Mouse (Mus musculus): ENCODE measurements around the gene Ppp6r3. TPM values are rescaled to one million over a fixed set of nuclear protein-coding genes. Genes with fewer than 3 reads are reported as not detected.

Ppp6r3 gene
- polyA plus RNA-seq, 1 experiment from 2014 or later = 75.5 TPM

DNA sequence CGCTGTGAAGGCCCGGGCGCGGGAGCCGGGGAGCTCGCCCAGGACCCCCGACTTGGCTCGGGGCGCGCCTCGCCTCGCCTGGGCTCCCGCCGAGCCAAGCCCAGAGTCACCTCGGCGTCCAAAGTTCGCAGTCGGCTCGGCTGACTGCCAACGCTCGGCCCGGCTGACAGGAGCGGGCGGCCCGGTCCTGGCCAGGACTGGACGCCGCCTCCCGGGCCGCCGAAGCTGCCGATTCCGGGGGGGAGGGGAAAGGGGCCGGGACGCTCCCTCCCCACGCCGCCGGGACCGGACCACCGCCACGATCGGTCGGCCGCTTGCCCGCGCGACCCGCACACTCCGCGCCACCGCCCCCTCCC, 295 bp downstream of the Ppp6r3 start:
- under 1% methylated on average over 50 of the region's 50 CpGs for WGBS
- H3K9ac ChIP-seq (replicated peaks) = peak overlapping the region; percentile 93
- 0 out of 2 replicates have a peak, but pooled peaks have one; percentile 28 for ATAC-seq (ENCODE audit: insufficient number of reproducible peaks, insufficient read depth, low FRiP score, low TSS enrichment, low read depth)

GRCm38 (mm10) chr19:3574593-3575094, 905 bp downstream of the Ppp6r3 start:
- Histone ChIP-seq H3K4me1 (replicated peaks) (peaks cover 22% of the 10 kb centered on the region), H3K4me3 (replicated peaks) (peak overlapping the region; percentile 96), H3K27me3 (no peaks in the 10 kb centered on the region), H3K9me3 (no peaks in the 10 kb centered on the region), H3K4me2 (peak overlapping the region; percentile 88), H3K27ac (peak overlapping the region; percentile 97), H3K9ac (replicated peaks) (peak overlapping the region; percentile 93), H3K36me3 (no peaks in the 10 kb centered on the region)
- ATAC-seq (ENCODE audit: insufficient number of reproducible peaks, insufficient read depth, low FRiP score, low TSS enrichment, low read depth) = no peak
- WGBS = 2% methylated on average over 9 of the region's 9 CpGs

More for the DNA sequence above, 295 bp downstream of the Ppp6r3 start:
- no peaks in the 10 kb centered on the region for H3K9me3 ChIP-seq
- peaks cover 22% of the 10 kb centered on the region for H3K4me1 ChIP-seq (replicated peaks)
- H3K36me3 ChIP-seq = no peaks in the 10 kb centered on the region
- peak overlapping the region; percentile 96 for H3K4me3 ChIP-seq (replicated peaks)
- peak overlapping the region; percentile 88 for H3K4me2 ChIP-seq
- no peaks in the 10 kb centered on the region for H3K27me3 ChIP-seq
- peak overlapping the region; percentile 97 for H3K27ac ChIP-seq

- WGBS = 89% methylated on average over 3 of the region's 3 CpGs
- Histone ChIP-seq H3K9me3 (peaks cover 10% of the 10 kb centered on the region), H3K27ac (no peak overlapping the region), H3K4me3 (replicated peaks) (no peak overlapping the region), H3K4me2 (no peak overlapping the region), H3K4me1 (replicated peaks) (no peaks in the 10 kb centered on the region), H3K27me3 (no peaks in the 10 kb centered on the region), H3K9ac (replicated peaks) (no peak overlapping the region), H3K36me3 (peaks cover 21% of the 10 kb centered on the region)
- no peak for ATAC-seq (ENCODE audit: insufficient number of reproducible peaks, insufficient read depth, low FRiP score, low TSS enrichment, low read depth)
Observed at GRCm38 (mm10) chr19:3564309-3564708, 11.2 kb downstream of the Ppp6r3 start.

- Histone ChIP-seq H3K36me3 (peaks cover 21% of the 10 kb centered on the region), H3K4me3 (replicated peaks) (no peak overlapping the region), H3K4me2 (no peak overlapping the region), H3K4me1 (replicated peaks) (no peaks in the 10 kb centered on the region), H3K27ac (no peak overlapping the region), H3K9ac (replicated peaks) (no peak overlapping the region), H3K9me3 (peaks cover 18% of the 10 kb centered on the region), H3K27me3 (no peaks in the 10 kb centered on the region)
- no peak for ATAC-seq (ENCODE audit: insufficient number of reproducible peaks, insufficient read depth, low FRiP score, low TSS enrichment, low read depth)
- WGBS = 97% methylated on average over 6 of the region's 6 CpGs
Observed at GRCm38 (mm10) chr19:3562752-3563151, 12.8 kb downstream of the Ppp6r3 start.

GRCm38 (mm10) chr19:3562298-3562697, 13.3 kb downstream of the Ppp6r3 start:
- WGBS = 96% methylated on average over 2 of the region's 2 CpGs
- Histone ChIP-seq H3K4me1 (replicated peaks) (no peaks in the 10 kb centered on the region), H3K9me3 (peaks cover 18% of the 10 kb centered on the region), H3K36me3 (peaks cover 21% of the 10 kb centered on the region), H3K4me3 (replicated peaks) (no peak overlapping the region), H3K27me3 (no peaks in the 10 kb centered on the region), H3K9ac (replicated peaks) (no peak overlapping the region), H3K4me2 (no peak overlapping the region), H3K27ac (no peak overlapping the region)
- ATAC-seq (ENCODE audit: insufficient number of reproducible peaks, insufficient read depth, low FRiP score, low TSS enrichment, low read depth) = no peak

GRCm38 (mm10) chr19:3556169-3556827, 19.3 kb downstream of the Ppp6r3 start:
- H3K27ac ChIP-seq = no peak overlapping the region
- no peak for ATAC-seq (ENCODE audit: insufficient number of reproducible peaks, insufficient read depth, low FRiP score, low TSS enrichment, low read depth)
- no peak overlapping the region for H3K9ac ChIP-seq (replicated peaks)
- H3K4me3 ChIP-seq (replicated peaks) = no peak overlapping the region
- H3K9me3 ChIP-seq = peaks cover 15% of the 10 kb centered on the region; the same call in 1 of the 2 replicates
- H3K4me1 ChIP-seq (replicated peaks) = 0 out of 2 replicates have a peak, but pooled peaks cover 3% of the 10 kb centered on the region
- no peak overlapping the region for H3K4me2 ChIP-seq
- WGBS = 100% methylated on average over 2 of the region's 2 CpGs
- H3K27me3 ChIP-seq = no peaks in the 10 kb centered on the region
- H3K36me3 ChIP-seq = peaks cover 4% of the 10 kb centered on the region

GRCm38 (mm10) chr19:3554785-3555184, 20.8 kb downstream of the Ppp6r3 start:
- WGBS = 93% methylated on average over 8 of the region's 8 CpGs
- peaks cover 11% of the 10 kb centered on the region; the same call in 1 of the 2 replicates for H3K9me3 ChIP-seq
- H3K27ac ChIP-seq = no peak overlapping the region
- no peaks in the 10 kb centered on the region for H3K27me3 ChIP-seq
- no peak overlapping the region for H3K4me3 ChIP-seq (replicated peaks)
- no peak overlapping the region for H3K4me2 ChIP-seq
- H3K36me3 ChIP-seq = peaks cover 1% of the 10 kb centered on the region
- no peak overlapping the region for H3K9ac ChIP-seq (replicated peaks)
- ATAC-seq (ENCODE audit: insufficient number of reproducible peaks, insufficient read depth, low FRiP score, low TSS enrichment, low read depth) = no peak
- 0 out of 2 replicates have a peak, but pooled peaks cover 3% of the 10 kb centered on the region for H3K4me1 ChIP-seq (replicated peaks)

DNA sequence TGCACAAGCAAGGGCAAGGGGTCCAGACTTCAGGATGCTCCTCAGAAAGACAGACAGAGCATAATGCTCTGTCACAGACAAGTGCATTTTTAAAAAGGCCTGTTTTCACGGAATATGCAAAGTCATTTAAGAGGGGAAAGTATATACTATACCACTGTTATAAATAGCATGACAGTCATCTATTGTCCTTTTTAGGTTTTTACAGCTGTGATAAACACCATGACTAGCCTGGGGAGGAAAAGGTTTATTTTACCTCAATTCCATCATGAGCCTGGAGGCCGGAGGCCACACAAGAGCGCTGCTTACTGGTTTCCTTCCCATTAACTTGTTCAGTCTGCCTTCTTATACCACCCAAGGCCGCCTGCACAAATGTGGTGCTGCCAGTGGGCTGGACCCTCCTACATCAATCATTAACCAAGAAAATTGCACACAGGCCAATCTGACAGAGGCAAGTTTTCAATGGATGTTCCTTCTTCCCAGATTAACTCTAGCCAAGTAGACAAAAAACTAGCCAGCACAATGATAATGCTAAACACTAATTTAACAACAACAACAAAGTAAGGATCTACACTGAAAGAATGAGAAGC, 23.9 kb downstream of the Ppp6r3 start:
- H3K27me3 ChIP-seq = no peaks in the 10 kb centered on the region
- H3K36me3 ChIP-seq = peaks cover 8% of the 10 kb centered on the region; the same call in 1 of the 2 replicates
- no peak overlapping the region for H3K4me3 ChIP-seq (replicated peaks)
- 0 out of 2 replicates have a peak, but pooled peaks cover 3% of the 10 kb centered on the region for H3K4me1 ChIP-seq (replicated peaks)
- no peak overlapping the region for H3K4me2 ChIP-seq
- no peak overlapping the region for H3K27ac ChIP-seq
- WGBS = 67% methylated on average over 4 of the region's 4 CpGs
- H3K9ac ChIP-seq (replicated peaks) = no peak overlapping the region
- ATAC-seq (ENCODE audit: insufficient number of reproducible peaks, insufficient read depth, low FRiP score, low TSS enrichment, low read depth) = no peak
- H3K9me3 ChIP-seq = no peaks in the 10 kb centered on the region

DNA sequence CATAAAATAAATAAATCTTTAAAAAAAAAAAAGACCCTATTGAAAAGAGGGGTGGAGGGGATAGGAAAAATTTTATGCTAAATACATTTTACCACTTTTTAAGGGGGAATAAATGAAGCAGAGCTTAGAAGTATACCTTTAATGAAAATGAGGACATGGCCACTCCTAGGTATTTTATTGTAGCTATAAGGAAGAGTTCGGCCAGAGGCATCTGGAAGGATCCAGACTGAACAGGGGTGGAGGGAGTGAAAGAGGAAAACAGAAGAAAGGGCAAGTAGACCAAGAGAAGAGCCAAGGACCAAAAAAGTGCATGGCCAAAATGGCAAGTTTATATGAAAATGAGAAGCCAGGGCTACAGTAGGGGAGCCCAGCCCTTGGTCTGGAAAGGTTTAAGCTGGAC, 25.4 kb downstream of the Ppp6r3 start:
- H3K4me3 ChIP-seq (replicated peaks) = no peak overlapping the region
- H3K4me2 ChIP-seq = no peak overlapping the region
- H3K9me3 ChIP-seq = no peaks in the 10 kb centered on the region
- no peaks in the 10 kb centered on the region for H3K27me3 ChIP-seq
- H3K36me3 ChIP-seq = peaks cover 8% of the 10 kb centered on the region; the same call in 1 of the 2 replicates
- H3K9ac ChIP-seq (replicated peaks) = no peak overlapping the region
- H3K4me1 ChIP-seq (replicated peaks) = 0 out of 2 replicates have a peak, but pooled peaks cover 3% of the 10 kb centered on the region
- no peak overlapping the region for H3K27ac ChIP-seq
- 91% methylated on average over 1 of the region's 1 CpGs for WGBS
- ATAC-seq (ENCODE audit: insufficient number of reproducible peaks, insufficient read depth, low FRiP score, low TSS enrichment, low read depth) = no peak

GRCm38 (mm10) chr19:3549263-3549662, 26.3 kb downstream of the Ppp6r3 start:
- 94% methylated on average over 1 of the region's 1 CpGs for WGBS
- Histone ChIP-seq H3K4me3 (replicated peaks) (no peak overlapping the region), H3K9ac (replicated peaks) (no peak overlapping the region), H3K27me3 (no peaks in the 10 kb centered on the region), H3K9me3 (no peaks in the 10 kb centered on the region), H3K4me1 (replicated peaks) (0 out of 2 replicates have a peak, but pooled peaks cover 3% of the 10 kb centered on the region), H3K36me3 (peaks cover 8% of the 10 kb centered on the region; the same call in 1 of the 2 replicates), H3K27ac (no peak overlapping the region), H3K4me2 (no peak overlapping the region)
- ATAC-seq (ENCODE audit: insufficient number of reproducible peaks, insufficient read depth, low FRiP score, low TSS enrichment, low read depth) = no peak

GRCm38 (mm10) chr19:3548311-3548710, 27.2 kb downstream of the Ppp6r3 start:
- H3K4me1 ChIP-seq (replicated peaks) = 0 out of 2 replicates have a peak, but pooled peaks cover 3% of the 10 kb centered on the region
- ATAC-seq (ENCODE audit: insufficient number of reproducible peaks, insufficient read depth, low FRiP score, low TSS enrichment, low read depth) = no peak
- no peak overlapping the region for H3K4me3 ChIP-seq (replicated peaks)
- WGBS = 100% methylated on average over 1 of the region's 1 CpGs
- H3K9ac ChIP-seq (replicated peaks) = no peak overlapping the region
- H3K27me3 ChIP-seq = no peaks in the 10 kb centered on the region
- peaks cover 15% of the 10 kb centered on the region for H3K36me3 ChIP-seq
- H3K27ac ChIP-seq = no peak overlapping the region
- H3K9me3 ChIP-seq = no peaks in the 10 kb centered on the region
- H3K4me2 ChIP-seq = no peak overlapping the region
